Mouse (Mus musculus) layer of hippocampus, postnatal 10 days (tissue): ENCODE measurements around the gene Fosb. TPM values are rescaled to one million over a fixed set of nuclear protein-coding genes. Genes with fewer than 3 reads are reported as not detected.

Experiments used
- DNase-seq, 2 experiments: peaks; one replicate each; pipeline ENCODE4 v3.0.0; 2021; ENCODE audit warnings: low spot score in 2 of 2
- total RNA-seq, 2 experiments: library from RNA; stranded (reverse); gene quantifications; 2 replicates each; pipeline ENCODE4 v1.2.3; 2021

The Fosb gene
- total RNA-seq, 2 experiments from 2014 or later = 1.4 to 2.0 TPM

DNA sequence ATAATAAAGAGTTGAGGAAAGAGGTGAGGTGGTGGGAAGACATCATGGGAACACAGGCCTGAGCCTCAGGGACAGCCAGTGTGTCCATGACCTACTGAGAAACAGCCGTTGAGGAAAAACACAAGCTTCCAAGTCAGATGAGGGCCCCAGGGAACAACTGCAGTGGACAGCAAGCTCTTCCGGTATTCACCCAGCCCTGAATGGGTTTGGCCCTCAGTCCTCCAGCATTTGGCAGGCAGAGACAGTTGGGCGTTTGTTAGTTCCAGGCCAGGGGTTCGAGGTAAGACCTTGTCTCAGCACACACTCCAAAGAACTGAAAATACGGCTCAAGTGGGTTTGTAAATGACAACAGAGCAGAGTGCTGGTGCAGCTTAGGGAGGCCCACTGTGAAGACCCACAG lies 56.4 kb downstream of the Fosb start:
- DNase-seq = no peak

Other genes with a start within 250 kb of the Fosb start
- gene Dmwd, start 233.8 kb downstream of the Fosb start, total RNA-seq = 100 to 1,000 TPM; 141 to 148 TPM
- gene Dmpk, start 226.2 kb downstream of the Fosb start, total RNA-seq = 10 to 100 TPM; 33.3 to 37.2 TPM
- 1 to 10 TPM; 2.0 to 2.2 TPM for gene Six5, start 215.5 kb downstream of the Fosb start, total RNA-seq
- 1 to 10 TPM; 1.1 to 1.7 TPM for gene Gm4969, start 191.7 kb downstream of the Fosb start, total RNA-seq
- 10 to 100 TPM; 11.5 to 13.9 TPM for gene Fbxo46, start 190.2 kb downstream of the Fosb start, total RNA-seq
- gene Qpctl, start 160.8 kb downstream of the Fosb start, total RNA-seq = 10 to 100 TPM; 20.9 to 22.8 TPM
- 100 to 1,000 TPM in 1 of 2 experiments, 10 to 100 TPM in 1; 94.1 to 100 TPM for gene Snrpd2, start 160.3 kb downstream of the Fosb start, total RNA-seq
- gene Gipr, start 143.9 kb downstream of the Fosb start, total RNA-seq = 1 to 10 TPM; 3.0 to 4.1 TPM
- 100 to 1,000 TPM; 183 to 198 TPM for gene Eml2, start 133.6 kb downstream of the Fosb start, total RNA-seq
- 1 to 10 TPM; 3.5 to 3.6 TPM for gene Gpr4, start 97.5 kb downstream of the Fosb start, total RNA-seq
- 10 to 100 TPM; 36.2 to 37.8 TPM for gene Opa3, start 81.7 kb downstream of the Fosb start, total RNA-seq
- 10 to 100 TPM; 26.4 to 27.3 TPM for gene Vasp, start 38.2 kb downstream of the Fosb start, total RNA-seq
- gene Ppm1n, start 30.0 kb downstream of the Fosb start, total RNA-seq = under 1 TPM in 1 of 2 experiments, not detected in 1; 0.31 TPM
- 100 to 1,000 TPM; 118 to 127 TPM for gene Rtn2, start 27.4 kb downstream of the Fosb start, total RNA-seq
- 10 to 100 TPM; 43.1 to 43.9 TPM for gene Ercc1, start 34.7 kb upstream of the Fosb start, total RNA-seq
- 10 to 100 TPM; 17.6 to 18.1 TPM for gene Cd3eap, start 49.4 kb upstream of the Fosb start, total RNA-seq
- gene Ppp1r13l, start 49.7 kb upstream of the Fosb start, total RNA-seq = 1 to 10 TPM; 3.4 to 4.5 TPM
- gene Ercc2, start 72.0 kb upstream of the Fosb start, total RNA-seq = 10 to 100 TPM; 33.8 to 33.9 TPM
- gene Klc3, start 94.1 kb upstream of the Fosb start, total RNA-seq = 1 to 10 TPM; 1.7 to 1.8 TPM
- gene Ckm, start 94.7 kb upstream of the Fosb start, total RNA-seq = under 1 TPM in 1 of 2 experiments, not detected in 1; 0.27 TPM
- 100 to 1,000 TPM; 115 to 132 TPM for gene Mark4, start 148.8 kb upstream of the Fosb start, total RNA-seq
- 1 to 10 TPM in 1 of 2 experiments, under 1 TPM in 1; 0.69 to 1.1 TPM for gene Exoc3l2, start 153.3 kb upstream of the Fosb start, total RNA-seq
- 1 to 10 TPM; 6.9 to 8.2 TPM for gene Bloc1s3, start 198.3 kb upstream of the Fosb start, total RNA-seq
- gene Trappc6a, start 198.3 kb upstream of the Fosb start, total RNA-seq = 10 to 100 TPM; 22.3 to 24.6 TPM
- gene Nkpd1, start 207.8 kb upstream of the Fosb start, total RNA-seq = 1 to 10 TPM in 1 of 2 experiments, under 1 TPM in 1; 0.94 to 1.0 TPM